Mouse (Mus musculus) urinary bladder, adult 2 months (tissue): ENCODE data around the gene Plekha1. TPM values are rescaled to one million over a fixed set of nuclear protein-coding genes. Genes with fewer than 3 reads are reported as not detected.

Experiments used
- DNase-seq: peaks from one replicate; pipeline ENCODE4 v3.0.0; 2022; ENCODE audit warnings: low spot score
- polyA plus RNA-seq: library from polyadenylated mRNA; depleted of rRNA; stranded (reverse); fragments of >200 nt; gene quantifications from 2 replicates; pipeline ENCODE4 v1.2.3, GENCODE M21; 2012; rRNA removed

Plekha1 gene
- polyA plus RNA-seq, 1 experiment: 49.0 TPM

DNA sequence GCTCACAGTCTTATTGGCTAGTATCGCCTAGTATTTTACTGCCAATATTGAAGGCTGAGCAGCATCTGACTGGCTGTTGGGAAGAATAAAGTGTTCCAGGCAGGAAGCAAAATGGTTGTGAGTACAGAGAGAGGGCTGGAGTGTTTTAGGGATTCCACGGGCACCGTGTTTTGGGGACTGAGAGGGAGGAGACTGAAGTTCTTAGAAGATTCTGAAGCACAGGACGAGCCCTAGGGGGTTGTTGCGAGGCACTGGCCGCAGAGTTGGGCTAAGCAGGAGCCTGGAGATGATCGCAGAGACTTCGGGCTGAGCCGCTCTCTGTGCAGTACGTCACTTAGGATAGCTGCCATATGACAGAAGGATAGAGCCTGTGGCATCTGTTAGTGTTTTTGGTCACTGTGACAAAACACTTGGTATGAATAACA is 88.6 kb downstream of the Plekha1 start:
- no peak for DNase-seq

DNA sequence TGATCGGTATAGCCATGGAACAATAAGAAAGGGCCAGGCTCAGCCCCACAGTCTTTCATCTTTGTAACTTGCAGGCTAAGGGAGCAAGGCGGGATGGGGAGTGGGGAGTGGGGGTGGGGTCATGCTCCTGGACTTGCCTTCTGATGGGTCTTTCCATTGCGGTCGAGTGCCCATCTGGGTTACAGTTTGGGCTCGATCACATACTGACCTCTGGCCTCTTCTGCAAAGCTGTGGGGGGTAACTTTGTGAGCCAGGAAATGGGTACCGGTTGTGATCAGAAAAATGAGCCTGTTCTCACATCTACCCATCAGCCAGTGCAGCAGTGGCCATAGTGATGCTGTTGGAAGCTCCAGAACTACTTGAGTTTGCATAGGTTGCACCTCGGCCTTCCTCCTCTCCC is 93.0 kb downstream of the Plekha1 start:
- no peak for DNase-seq

DNA sequence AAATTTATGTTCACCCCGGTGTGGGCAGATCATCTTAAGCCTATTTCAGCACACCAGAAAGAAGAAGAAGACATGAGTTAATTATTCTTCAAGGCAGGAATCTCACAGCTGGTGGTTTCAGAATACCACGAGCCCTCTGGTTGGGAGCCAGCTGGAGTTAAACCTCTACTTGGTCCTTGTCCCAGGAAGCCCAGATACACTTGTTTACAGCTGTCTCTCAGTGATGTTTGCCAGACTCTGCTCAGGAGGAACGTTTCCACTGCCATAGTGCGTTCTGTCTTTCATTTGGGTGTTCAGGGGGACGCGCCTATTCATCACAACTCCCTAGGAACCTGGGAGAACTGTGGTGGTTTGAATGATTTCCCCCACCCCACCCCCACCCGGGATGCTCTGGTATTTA is 94.3 kb downstream of the Plekha1 start:
- no peak for DNase-seq

DNA sequence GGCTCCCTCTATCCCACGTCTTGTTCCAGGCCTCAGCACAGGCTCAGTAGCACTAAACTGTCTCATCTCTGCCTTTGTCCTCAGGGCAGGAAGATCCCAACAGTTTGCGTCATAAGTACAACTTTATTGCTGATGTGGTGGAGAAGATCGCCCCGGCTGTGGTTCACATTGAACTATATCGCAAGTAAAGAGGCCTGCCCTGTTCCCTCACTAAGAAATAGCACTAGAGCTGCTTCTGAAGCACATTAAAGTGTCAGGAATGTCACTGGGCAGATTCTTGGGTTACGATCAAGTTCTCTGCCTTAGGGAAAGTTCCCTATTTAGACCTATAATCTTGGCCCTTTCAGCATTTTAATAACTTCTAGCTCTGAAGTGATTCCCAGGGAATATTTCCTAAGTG is 95.9 kb downstream of the Plekha1 start:
- no peak for DNase-seq

Other genes starting within 250 kb of the Plekha1 start
- 0.04 TPM in 2 replicates for gene Btbd16, start 91.7 kb upstream of the Plekha1 start, polyA plus RNA-seq
- 184 and 275 TPM in 2 replicates for gene Htra1, start 70.4 kb downstream of the Plekha1 start, polyA plus RNA-seq
- gene Dmbt1, start 166.3 kb downstream of the Plekha1 start, polyA plus RNA-seq: 0.26 and 0.46 TPM in 2 replicates